Mouse (Mus musculus): ENCODE data around the gene Scnn1a. TPM values are rescaled to one million over a fixed set of nuclear protein-coding genes. Genes with fewer than 3 reads are reported as not detected.

The Scnn1a gene
- polyA plus RNA-seq, 1 experiment = 0.74 TPM

DNA sequence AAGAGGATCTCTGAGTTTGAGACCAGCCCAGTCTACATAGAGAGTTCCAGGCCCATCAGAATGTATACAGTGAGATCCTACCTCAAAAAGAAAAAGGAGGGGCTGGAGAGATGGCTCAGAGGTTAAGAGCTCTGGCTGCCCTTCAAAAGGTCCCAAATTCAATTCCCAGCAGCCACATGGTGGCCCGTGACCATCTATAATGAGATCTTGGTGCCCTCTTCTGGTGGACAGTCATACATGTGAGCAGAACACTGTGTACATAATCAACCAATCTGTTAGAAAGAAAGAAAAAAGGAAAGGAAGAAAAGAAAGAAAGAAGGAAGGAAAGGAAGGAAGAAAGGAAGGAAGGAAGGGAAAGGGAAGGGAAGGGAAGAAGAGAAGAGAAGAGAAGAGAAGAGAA lies 45.7 kb downstream of the Scnn1a start:
- Histone ChIP-seq H3K27me3 (ENCODE audit: control insufficient read depth, insufficient read depth, low read length) (peaks cover 2% of the 10 kb centered on the region; the same call in 1 of the 2 replicates), H3K27ac (ENCODE audit: insufficient read depth, low read length) (no peak overlapping the region), H3K4me3 (replicated peaks; ENCODE audit: insufficient read depth, low read depth, low read length) (no peak overlapping the region), H3K4me1 (ENCODE audit: control insufficient read depth, insufficient read depth, low read length) (no peaks in the 10 kb centered on the region)
- no peak for TF ChIP-seq CTCF (IDR thresholded peaks at IDR 0.05; ENCODE audit: borderline replicate concordance, insufficient read depth, low read depth, low read length)
- TF ChIP-seq POLR2A (IDR thresholded peaks at IDR 0.05; ENCODE audit: borderline replicate concordance, insufficient read depth, low read length) = no peak
- DNase-seq = no peak
- 68% methylated on average over 1 of the region's 1 CpGs for WGBS

DNA sequence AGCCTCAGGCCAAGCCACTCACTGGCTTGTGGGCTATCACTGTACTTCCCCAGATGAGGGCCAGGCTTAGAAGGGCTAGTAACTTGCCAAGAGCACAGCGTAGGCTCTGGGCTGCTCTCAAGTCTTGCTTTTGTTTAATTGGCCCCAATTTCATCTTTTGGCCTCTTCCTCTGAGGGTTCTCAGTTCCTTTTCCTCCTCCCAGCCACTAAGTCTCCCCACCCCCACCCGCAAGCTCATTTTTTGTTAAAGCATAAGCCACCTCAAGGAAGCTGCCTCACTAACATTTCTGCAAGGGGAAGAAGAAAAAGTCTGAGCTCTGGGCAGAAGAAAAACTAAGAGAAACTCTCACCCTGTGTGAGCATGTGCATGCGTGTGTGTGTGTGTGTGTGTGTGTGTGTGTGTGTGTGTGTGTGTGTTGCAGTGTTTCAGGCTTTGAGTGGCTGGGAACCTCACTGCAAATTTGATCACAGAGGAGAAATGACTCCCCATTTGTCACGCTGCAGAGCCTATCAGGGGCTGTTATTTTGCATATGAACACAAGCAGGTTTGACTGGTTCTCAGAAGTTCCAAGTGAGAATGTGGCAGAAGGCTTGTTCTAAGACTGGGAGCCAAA lies 47.4 kb downstream of the Scnn1a start:
- TF ChIP-seq CTCF (IDR thresholded peaks at IDR 0.05; ENCODE audit: borderline replicate concordance, insufficient read depth, low read depth, low read length) (no peak), POLR2A (IDR thresholded peaks at IDR 0.05; ENCODE audit: borderline replicate concordance, insufficient read depth, low read length) (no peak)
- no peak overlapping the region for H3K4me3 ChIP-seq (replicated peaks; ENCODE audit: insufficient read depth, low read depth, low read length)

GRCm38 (mm10) chr6:125377042-125377441 lies 56.6 kb downstream of the Scnn1a start:
- Histone ChIP-seq H3K4me3 (replicated peaks; ENCODE audit: insufficient read depth, low read depth, low read length) (no peak overlapping the region), H3K27me3 (ENCODE audit: control insufficient read depth, insufficient read depth, low read length) (peaks cover 1% of the 10 kb centered on the region; the same call in 1 of the 2 replicates), H3K4me1 (ENCODE audit: control insufficient read depth, insufficient read depth, low read length) (no peaks in the 10 kb centered on the region), H3K27ac (ENCODE audit: insufficient read depth, low read length) (no peak overlapping the region)
- TF ChIP-seq CTCF (IDR thresholded peaks at IDR 0.05; ENCODE audit: borderline replicate concordance, insufficient read depth, low read depth, low read length) = no peak
- TF ChIP-seq POLR2A (IDR thresholded peaks at IDR 0.05; ENCODE audit: borderline replicate concordance, insufficient read depth, low read length) = no peak
- DNase-seq = no peak
- 19% methylated on average over 6 of the region's 6 CpGs for whole genome bisulfite sequencing

More for the DNA sequence above, 47.4 kb downstream of the Scnn1a start:
- no peak for DNase-seq
- peaks cover 2% of the 10 kb centered on the region; the same call in 1 of the 2 replicates for H3K27me3 ChIP-seq (ENCODE audit: control insufficient read depth, insufficient read depth, low read length)
- H3K27ac ChIP-seq (ENCODE audit: insufficient read depth, low read length) = no peak overlapping the region
- 63% methylated on average over 4 of the region's 4 CpGs for WGBS
- no peaks in the 10 kb centered on the region for H3K4me1 ChIP-seq (ENCODE audit: control insufficient read depth, insufficient read depth, low read length)

GRCm38 (mm10) chr6:125377582-125378451 lies 57.4 kb downstream of the Scnn1a start:
- Histone ChIP-seq H3K4me1 (ENCODE audit: control insufficient read depth, insufficient read depth, low read length) (no peaks in the 10 kb centered on the region), H3K27ac (ENCODE audit: insufficient read depth, low read length) (no peak overlapping the region), H3K4me3 (replicated peaks; ENCODE audit: insufficient read depth, low read depth, low read length) (no peak overlapping the region), H3K27me3 (ENCODE audit: control insufficient read depth, insufficient read depth, low read length) (peaks cover 1% of the 10 kb centered on the region; the same call in 1 of the 2 replicates)
- WGBS = 34% methylated on average over 16 of the region's 16 CpGs
- no peak for DNase-seq
- TF ChIP-seq CTCF (IDR thresholded peaks at IDR 0.05; ENCODE audit: borderline replicate concordance, insufficient read depth, low read depth, low read length) (no peak), POLR2A (IDR thresholded peaks at IDR 0.05; ENCODE audit: borderline replicate concordance, insufficient read depth, low read length) (no peak)

GRCm38 (mm10) chr6:125378621-125379020 lies 58.2 kb downstream of the Scnn1a start:
- TF ChIP-seq CTCF (IDR thresholded peaks at IDR 0.05; ENCODE audit: borderline replicate concordance, insufficient read depth, low read depth, low read length) (no peak), POLR2A (IDR thresholded peaks at IDR 0.05; ENCODE audit: borderline replicate concordance, insufficient read depth, low read length) (no peak)
- Histone ChIP-seq H3K4me3 (replicated peaks; ENCODE audit: insufficient read depth, low read depth, low read length) (no peak overlapping the region), H3K27ac (ENCODE audit: insufficient read depth, low read length) (no peak overlapping the region), H3K27me3 (ENCODE audit: control insufficient read depth, insufficient read depth, low read length) (peaks cover 1% of the 10 kb centered on the region; the same call in 1 of the 2 replicates), H3K4me1 (ENCODE audit: control insufficient read depth, insufficient read depth, low read length) (no peaks in the 10 kb centered on the region)
- DNase-seq = no peak
- WGBS = 42% methylated on average over 6 of the region's 6 CpGs

DNA sequence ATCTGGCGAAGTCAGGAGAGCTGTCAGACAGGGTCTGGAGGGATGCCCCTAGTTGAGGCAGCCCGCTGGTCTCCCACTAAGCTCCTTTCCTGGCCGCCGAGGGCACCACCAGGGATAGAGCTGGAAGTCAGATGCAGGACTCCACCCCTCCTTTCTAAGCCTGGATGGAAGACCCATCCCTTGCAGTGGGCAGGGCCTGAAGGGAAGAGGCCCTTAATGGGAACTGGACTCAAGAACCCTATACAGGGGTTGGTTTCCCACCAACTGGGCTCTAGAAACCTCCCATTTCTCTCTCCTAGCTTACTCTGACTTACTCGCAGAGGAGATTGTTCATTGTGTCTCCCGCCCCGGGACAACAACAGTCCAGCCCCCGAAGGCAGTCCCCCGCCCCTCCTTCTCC lies 59.3 kb downstream of the Scnn1a start:
- Histone ChIP-seq H3K27ac (ENCODE audit: insufficient read depth, low read length) (no peak overlapping the region), H3K4me3 (replicated peaks; ENCODE audit: insufficient read depth, low read depth, low read length) (no peak overlapping the region), H3K4me1 (ENCODE audit: control insufficient read depth, insufficient read depth, low read length) (no peaks in the 10 kb centered on the region), H3K27me3 (ENCODE audit: control insufficient read depth, insufficient read depth, low read length) (peaks cover 1% of the 10 kb centered on the region; the same call in 1 of the 2 replicates)
- 12% methylated on average over 9 of the region's 9 CpGs for WGBS
- no peak for DNase-seq
- TF ChIP-seq CTCF (IDR thresholded peaks at IDR 0.05; ENCODE audit: borderline replicate concordance, insufficient read depth, low read depth, low read length) = no peak
- no peak for TF ChIP-seq POLR2A (IDR thresholded peaks at IDR 0.05; ENCODE audit: borderline replicate concordance, insufficient read depth, low read length)

GRCm38 (mm10) chr6:125380372-125381360 lies 60.2 kb downstream of the Scnn1a start, which contains the start of gene Plekhg6:
Gene Plekhg6, minus strand, starts transcription at chr6:125380793.
- H3K4me3 ChIP-seq (replicated peaks; ENCODE audit: insufficient read depth, low read depth, low read length) = peak within 1 kb of the TSS; percentile 14
- DNase-seq = no peak
- no peak for TF ChIP-seq CTCF (IDR thresholded peaks at IDR 0.05; ENCODE audit: borderline replicate concordance, insufficient read depth, low read depth, low read length)
- TF ChIP-seq POLR2A (IDR thresholded peaks at IDR 0.05; ENCODE audit: borderline replicate concordance, insufficient read depth, low read length) = no peak
- 11% methylated on average over 40 of the region's 40 CpGs for WGBS
- peaks cover 1% of the 10 kb centered on the region; the same call in 1 of the 2 replicates for H3K27me3 ChIP-seq (ENCODE audit: control insufficient read depth, insufficient read depth, low read length)
- H3K27ac ChIP-seq (ENCODE audit: insufficient read depth, low read length) = no peak within 1 kb of the TSS
- no peaks in the 10 kb centered on the region for H3K4me1 ChIP-seq (ENCODE audit: control insufficient read depth, insufficient read depth, low read length)

Measured in cerebellum, adult 2 months (tissue).